Mouse (Mus musculus): ENCODE measurements around the gene Rnf103. TPM values are rescaled to one million over a fixed set of nuclear protein-coding genes. Genes with fewer than 3 reads are reported as not detected.

Gene Rnf103
- polyA plus RNA-seq, 1 experiment: 14.3 TPM

GRCm38 (mm10) chr6:71492756-71493674, 679 bp upstream of the Rnf103 start:
- 20% methylated on average over 21 of the region's 22 CpGs for WGBS
- Histone ChIP-seq H3K4me1 (replicated peaks; ENCODE audit: control insufficient read depth, insufficient read depth, low read length) (peaks cover 5% of the 10 kb centered on the region), H3K4me3 (ENCODE audit: control insufficient read depth, insufficient read depth, low read length) (peak overlapping the region; percentile 81), H3K36me3 (ENCODE audit: control insufficient read depth, insufficient read depth, low read length) (no peaks in the 10 kb centered on the region), H3K27ac (ENCODE audit: control insufficient read depth, insufficient read depth, low read length) (peak overlapping the region; percentile 20; the same call in 1 of the 2 replicates), H3K27me3 (ENCODE audit: control insufficient read depth, insufficient read depth, low read length) (no peaks in the 10 kb centered on the region)
- no peak for TF ChIP-seq CTCF (IDR thresholded peaks at IDR 0.05; ENCODE audit: borderline replicate concordance, control insufficient read depth, extremely low read depth, insufficient read depth, low read length, poor library complexity)
- no peak for TF ChIP-seq POLR2A (IDR thresholded peaks at IDR 0.05; ENCODE audit: control insufficient read depth, extremely low read depth, insufficient read depth, low read length, poor library complexity)
- no peak for DNase-seq

- no peak overlapping the region for H3K27ac ChIP-seq (ENCODE audit: control insufficient read depth, insufficient read depth, low read length)
- 0 out of 2 replicates have a peak, but pooled peaks have one; percentile 14 for TF ChIP-seq CTCF (IDR thresholded peaks at IDR 0.05; ENCODE audit: borderline replicate concordance, control insufficient read depth, extremely low read depth, insufficient read depth, low read length, poor library complexity)
- 0 out of 2 replicates have a peak, but pooled peaks have one; percentile 20 for TF ChIP-seq POLR2A (IDR thresholded peaks at IDR 0.05; ENCODE audit: control insufficient read depth, extremely low read depth, insufficient read depth, low read length, poor library complexity)
- WGBS: 1% methylated on average over 46 of the region's 46 CpGs
- no peaks in the 10 kb centered on the region for H3K27me3 ChIP-seq (ENCODE audit: control insufficient read depth, insufficient read depth, low read length)
- H3K4me3 ChIP-seq (ENCODE audit: control insufficient read depth, insufficient read depth, low read length): peak overlapping the region; percentile 81
- peak; percentile 44 for DNase-seq
- H3K4me1 ChIP-seq (replicated peaks; ENCODE audit: control insufficient read depth, insufficient read depth, low read length): peaks cover 5% of the 10 kb centered on the region
- no peaks in the 10 kb centered on the region for H3K36me3 ChIP-seq (ENCODE audit: control insufficient read depth, insufficient read depth, low read length)
Measured at GRCm38 (mm10) chr6:71494341-71495020, 787 bp downstream of the Rnf103 start.

- Histone ChIP-seq H3K36me3 (ENCODE audit: control insufficient read depth, insufficient read depth, low read length) (peaks cover under 1% of the 10 kb centered on the region), H3K4me3 (ENCODE audit: control insufficient read depth, insufficient read depth, low read length) (no peak overlapping the region), H3K4me1 (replicated peaks; ENCODE audit: control insufficient read depth, insufficient read depth, low read length) (peaks cover 2% of the 10 kb centered on the region), H3K27me3 (ENCODE audit: control insufficient read depth, insufficient read depth, low read length) (no peaks in the 10 kb centered on the region), H3K27ac (ENCODE audit: control insufficient read depth, insufficient read depth, low read length) (no peak overlapping the region)
- TF ChIP-seq POLR2A (IDR thresholded peaks at IDR 0.05; ENCODE audit: control insufficient read depth, extremely low read depth, insufficient read depth, low read length, poor library complexity) (no peak), CTCF (IDR thresholded peaks at IDR 0.05; ENCODE audit: borderline replicate concordance, control insufficient read depth, extremely low read depth, insufficient read depth, low read length, poor library complexity) (no peak)
- DNase-seq: no peak
- 60% methylated on average over 3 of the region's 3 CpGs for WGBS
Measured at GRCm38 (mm10) chr6:71500575-71500974, 6.9 kb downstream of the Rnf103 start.

GRCm38 (mm10) chr6:71503001-71503400, 9.3 kb downstream of the Rnf103 start:
- Histone ChIP-seq H3K36me3 (ENCODE audit: control insufficient read depth, insufficient read depth, low read length) (peaks cover 13% of the 10 kb centered on the region), H3K4me1 (replicated peaks; ENCODE audit: control insufficient read depth, insufficient read depth, low read length) (no peaks in the 10 kb centered on the region; the same call in 1 of the 2 replicates), H3K27ac (ENCODE audit: control insufficient read depth, insufficient read depth, low read length) (no peak overlapping the region), H3K4me3 (ENCODE audit: control insufficient read depth, insufficient read depth, low read length) (no peak overlapping the region), H3K27me3 (ENCODE audit: control insufficient read depth, insufficient read depth, low read length) (no peaks in the 10 kb centered on the region)
- DNase-seq: no peak
- WGBS: 92% methylated on average over 4 of the region's 4 CpGs
- TF ChIP-seq CTCF (IDR thresholded peaks at IDR 0.05; ENCODE audit: borderline replicate concordance, control insufficient read depth, extremely low read depth, insufficient read depth, low read length, poor library complexity) (no peak), POLR2A (IDR thresholded peaks at IDR 0.05; ENCODE audit: control insufficient read depth, extremely low read depth, insufficient read depth, low read length, poor library complexity) (no peak)

GRCm38 (mm10) chr6:71503670-71504069, 10.0 kb downstream of the Rnf103 start:
- H3K4me3 ChIP-seq (ENCODE audit: control insufficient read depth, insufficient read depth, low read length): no peak overlapping the region
- no peaks in the 10 kb centered on the region; the same call in 1 of the 2 replicates for H3K4me1 ChIP-seq (replicated peaks; ENCODE audit: control insufficient read depth, insufficient read depth, low read length)
- peaks cover 18% of the 10 kb centered on the region for H3K36me3 ChIP-seq (ENCODE audit: control insufficient read depth, insufficient read depth, low read length)
- H3K27ac ChIP-seq (ENCODE audit: control insufficient read depth, insufficient read depth, low read length): no peak overlapping the region
- DNase-seq: no peak
- TF ChIP-seq CTCF (IDR thresholded peaks at IDR 0.05; ENCODE audit: borderline replicate concordance, control insufficient read depth, extremely low read depth, insufficient read depth, low read length, poor library complexity) (no peak), POLR2A (IDR thresholded peaks at IDR 0.05; ENCODE audit: control insufficient read depth, extremely low read depth, insufficient read depth, low read length, poor library complexity) (no peak)
- no peaks in the 10 kb centered on the region for H3K27me3 ChIP-seq (ENCODE audit: control insufficient read depth, insufficient read depth, low read length)

- Histone ChIP-seq H3K36me3 (ENCODE audit: control insufficient read depth, insufficient read depth, low read length) (peaks cover 21% of the 10 kb centered on the region), H3K27me3 (ENCODE audit: control insufficient read depth, insufficient read depth, low read length) (no peaks in the 10 kb centered on the region), H3K4me3 (ENCODE audit: control insufficient read depth, insufficient read depth, low read length) (no peak overlapping the region), H3K4me1 (replicated peaks; ENCODE audit: control insufficient read depth, insufficient read depth, low read length) (no peaks in the 10 kb centered on the region; the same call in 1 of the 2 replicates), H3K27ac (ENCODE audit: control insufficient read depth, insufficient read depth, low read length) (no peak overlapping the region)
- TF ChIP-seq POLR2A (IDR thresholded peaks at IDR 0.05; ENCODE audit: control insufficient read depth, extremely low read depth, insufficient read depth, low read length, poor library complexity) (no peak), CTCF (IDR thresholded peaks at IDR 0.05; ENCODE audit: borderline replicate concordance, control insufficient read depth, extremely low read depth, insufficient read depth, low read length, poor library complexity) (no peak)
- 87% methylated on average over 4 of the region's 4 CpGs for WGBS
- DNase-seq: no peak
Measured at GRCm38 (mm10) chr6:71504091-71504490, 10.4 kb downstream of the Rnf103 start.

All from thymus, adult 2 months (tissue).